Mouse (Mus musculus): ENCODE data around the gene Mast3. TPM values are rescaled to one million over a fixed set of nuclear protein-coding genes. Genes with fewer than 3 reads are reported as not detected.
"Not testable (repeated sequence)": the region's sequence is repeated elsewhere in the genome, so short reads cannot be mapped to it uniquely, and the experiment has no call there.

The Mast3 gene
- polyA plus RNA-seq, 1 experiment = 4.8 TPM

GRCm38 (mm10) chr8:70825816-70826215 lies 21.0 kb upstream of the Mast3 start:
- Histone ChIP-seq H3K27me3 (ENCODE audit: control insufficient read depth) (peaks cover 15% of the 10 kb centered on the region), H3K4me3 (replicated peaks) (no peak overlapping the region), H3K4me1 (ENCODE audit: control insufficient read depth) (peaks cover 28% of the 10 kb centered on the region), H3K36me3 (ENCODE audit: control insufficient read depth) (no peaks in the 10 kb centered on the region), H3K9me3 (ENCODE audit: control insufficient read depth, low read length) (peaks cover 4% of the 10 kb centered on the region)
- TF ChIP-seq TAL1 (IDR thresholded peaks at IDR 0.05; ENCODE audit: low read length) (no peak), GATA1 (IDR thresholded peaks at IDR 0.05; ENCODE audit: low read length) (no peak)

GRCm38 (mm10) chr8:70823802-70824201 lies 18.9 kb upstream of the Mast3 start:
- H3K4me1 ChIP-seq (ENCODE audit: control insufficient read depth) = peaks cover 38% of the 10 kb centered on the region
- H3K9me3 ChIP-seq (ENCODE audit: control insufficient read depth, low read length) = peaks cover 6% of the 10 kb centered on the region
- peaks cover 24% of the 10 kb centered on the region for H3K27me3 ChIP-seq (ENCODE audit: control insufficient read depth)
- TF ChIP-seq GATA1 (IDR thresholded peaks at IDR 0.05; ENCODE audit: low read length) = no peak
- no peak for TF ChIP-seq TAL1 (IDR thresholded peaks at IDR 0.05; ENCODE audit: low read length)
- H3K4me3 ChIP-seq (replicated peaks) = no peak overlapping the region
- H3K36me3 ChIP-seq (ENCODE audit: control insufficient read depth) = no peaks in the 10 kb centered on the region

GRCm38 (mm10) chr8:70822594-70822993 lies 17.7 kb upstream of the Mast3 start:
- H3K27me3 ChIP-seq (ENCODE audit: control insufficient read depth) = peaks cover 29% of the 10 kb centered on the region
- H3K9me3 ChIP-seq (ENCODE audit: control insufficient read depth, low read length); H3K36me3 ChIP-seq (ENCODE audit: control insufficient read depth); H3K4me3 ChIP-seq (replicated peaks): not testable (repeated sequence)
- H3K4me1 ChIP-seq (ENCODE audit: control insufficient read depth) = peaks cover 38% of the 10 kb centered on the region

GRCm38 (mm10) chr8:70821992-70822391 lies 17.1 kb upstream of the Mast3 start:
- Histone ChIP-seq H3K27me3 (ENCODE audit: control insufficient read depth) (peaks cover 32% of the 10 kb centered on the region), H3K36me3 (ENCODE audit: control insufficient read depth) (no peaks in the 10 kb centered on the region), H3K9me3 (ENCODE audit: control insufficient read depth, low read length) (peaks cover 7% of the 10 kb centered on the region), H3K4me3 (replicated peaks) (no peak overlapping the region), H3K4me1 (ENCODE audit: control insufficient read depth) (peaks cover 42% of the 10 kb centered on the region)
- TF ChIP-seq TAL1 (IDR thresholded peaks at IDR 0.05; ENCODE audit: low read length) (no peak), GATA1 (IDR thresholded peaks at IDR 0.05; ENCODE audit: low read length) (no peak)

GRCm38 (mm10) chr8:70821399-70821962 lies 16.6 kb upstream of the Mast3 start:
- Histone ChIP-seq H3K9me3 (ENCODE audit: control insufficient read depth, low read length) (peaks cover 4% of the 10 kb centered on the region), H3K4me1 (ENCODE audit: control insufficient read depth) (peaks cover 47% of the 10 kb centered on the region), H3K36me3 (ENCODE audit: control insufficient read depth) (no peaks in the 10 kb centered on the region), H3K4me3 (replicated peaks) (no peak overlapping the region), H3K27me3 (ENCODE audit: control insufficient read depth) (peaks cover 35% of the 10 kb centered on the region)
- no peak for TF ChIP-seq TAL1 (IDR thresholded peaks at IDR 0.05; ENCODE audit: low read length)

- H3K4me3 ChIP-seq (replicated peaks) = no peak overlapping the region
- no peaks in the 10 kb centered on the region for H3K36me3 ChIP-seq (ENCODE audit: control insufficient read depth)
- TF ChIP-seq TAL1 (IDR thresholded peaks at IDR 0.05; ENCODE audit: low read length) = no peak
- peaks cover 4% of the 10 kb centered on the region for H3K9me3 ChIP-seq (ENCODE audit: control insufficient read depth, low read length)
- peaks cover 56% of the 10 kb centered on the region for H3K4me1 ChIP-seq (ENCODE audit: control insufficient read depth)
- H3K27me3 ChIP-seq (ENCODE audit: control insufficient read depth) = peaks cover 27% of the 10 kb centered on the region
Observed at GRCm38 (mm10) chr8:70820101-70820935, 15.5 kb upstream of the Mast3 start.

GRCm38 (mm10) chr8:70816679-70817078 lies 11.8 kb upstream of the Mast3 start:
- Histone ChIP-seq H3K27me3 (ENCODE audit: control insufficient read depth) (peaks cover 36% of the 10 kb centered on the region), H3K9me3 (ENCODE audit: control insufficient read depth, low read length) (peaks cover 4% of the 10 kb centered on the region), H3K36me3 (ENCODE audit: control insufficient read depth) (no peaks in the 10 kb centered on the region), H3K4me3 (replicated peaks) (peak overlapping the region; percentile 55), H3K4me1 (ENCODE audit: control insufficient read depth) (peaks cover 40% of the 10 kb centered on the region)
- TF ChIP-seq TAL1 (IDR thresholded peaks at IDR 0.05; ENCODE audit: low read length) (no peak), GATA1 (IDR thresholded peaks at IDR 0.05; ENCODE audit: low read length) (no peak)

- H3K4me3 ChIP-seq (replicated peaks) = no peak overlapping the region
- H3K27me3 ChIP-seq (ENCODE audit: control insufficient read depth) = peaks cover 28% of the 10 kb centered on the region
Observed at GRCm38 (mm10) chr8:70812885-70813284, 8.0 kb upstream of the Mast3 start.

GRCm38 (mm10) chr8:70812055-70812454 lies 7.2 kb upstream of the Mast3 start:
- Histone ChIP-seq H3K27me3 (ENCODE audit: control insufficient read depth) (peaks cover 24% of the 10 kb centered on the region), H3K4me3 (replicated peaks) (no peak overlapping the region), H3K36me3 (ENCODE audit: control insufficient read depth) (no peaks in the 10 kb centered on the region)

More at GRCm38 (mm10) chr8:70812885-70813284, 8.0 kb upstream of the Mast3 start:
- no peaks in the 10 kb centered on the region for H3K9me3 ChIP-seq (ENCODE audit: control insufficient read depth, low read length)
- no peaks in the 10 kb centered on the region for H3K36me3 ChIP-seq (ENCODE audit: control insufficient read depth)
- H3K4me1 ChIP-seq (ENCODE audit: control insufficient read depth) = peaks cover 18% of the 10 kb centered on the region
- TF ChIP-seq GATA1 (IDR thresholded peaks at IDR 0.05; ENCODE audit: low read length) (no peak), TAL1 (IDR thresholded peaks at IDR 0.05; ENCODE audit: low read length) (no peak)

More at GRCm38 (mm10) chr8:70812055-70812454, 7.2 kb upstream of the Mast3 start:
- peaks cover 21% of the 10 kb centered on the region for H3K4me1 ChIP-seq (ENCODE audit: control insufficient read depth)
- no peak for TF ChIP-seq TAL1 (IDR thresholded peaks at IDR 0.05; ENCODE audit: low read length)
- no peak for TF ChIP-seq GATA1 (IDR thresholded peaks at IDR 0.05; ENCODE audit: low read length)
- no peaks in the 10 kb centered on the region for H3K9me3 ChIP-seq (ENCODE audit: control insufficient read depth, low read length)

Measured in erythroblast, embryonic 14.5 days (primary cell).